Mouse (Mus musculus) liver, embryonic 14.5 days (tissue): ENCODE results near the gene Prx.

Experiments
- CTCF ChIP-seq: IDR thresholded peaks from 2 replicates; pipeline ENCODE4 v1.5.1; 2016; ENCODE audit warnings: antibody characterized with exemption, low read depth, control low read depth
- EP300 ChIP-seq: IDR thresholded peaks from 2 replicates; pipeline ENCODE4 v1.6.1; 2016; ENCODE audit warnings: antibody characterized with exemption, low read depth

- no peak for TF ChIP-seq CTCF
- no peak for TF ChIP-seq EP300
Observed at GRCm38 (mm10) chr7:27506765-27507370, 7.7 kb downstream of the Prx start.
